In the genomic region with DNA sequence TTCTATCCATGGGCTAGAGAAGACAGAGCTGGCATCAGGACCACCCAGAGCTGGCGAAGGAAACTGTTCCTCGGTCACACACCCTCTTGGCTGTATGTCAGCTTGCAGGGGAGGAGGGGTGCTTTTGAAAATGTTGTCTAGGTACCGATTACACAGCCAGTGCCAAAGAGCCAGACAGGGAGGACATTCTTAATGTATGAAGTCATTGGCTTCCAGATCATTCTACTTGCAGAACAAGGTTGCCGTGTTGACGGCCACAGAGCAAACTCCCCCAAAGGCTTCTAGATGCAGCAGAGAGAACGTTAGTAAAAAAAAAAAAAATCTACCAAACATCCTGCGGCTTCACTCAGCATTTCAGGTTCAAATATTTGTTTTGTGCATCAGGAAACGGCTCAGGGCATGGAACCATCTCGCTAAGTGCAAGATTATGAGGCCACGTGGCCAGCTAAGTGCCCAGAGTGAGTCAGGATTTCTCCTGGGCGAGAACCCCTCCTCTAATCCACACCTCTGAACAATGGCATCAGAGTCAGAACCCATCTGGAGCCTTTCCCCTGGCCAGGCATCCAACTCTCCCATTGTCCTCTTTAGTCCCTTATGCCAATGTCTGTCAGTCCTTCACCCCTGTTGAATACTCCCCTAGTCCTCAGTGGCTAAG, we compare ENCODE assay signal across 9 mouse cellular contexts.
DNase-seq lines count a peak whose midpoint lies in the region; ATAC-seq and TF ChIP-seq lines count a peak whose summit lies in the region.
"Had no signal": no experiment of that assay in that cellular context is flagged by ENCODE, and none has a peak within 500 bp of the region (broad histone marks: within the 10 kb centered on the region; RNA-seq: fewer than 3 reads in every experiment).

No protein-coding gene starts in this region.

- ATAC-seq in limb, embryonic 14.5 days (ENCODE audit: low FRiP score, low read depth): no peak

- H3K9me3 ChIP-seq in limb, embryonic 14.5 days (ENCODE audit: control insufficient read depth, low read length): no peaks in the 10 kb centered on the region

- peak; percentile 92 for DNase-seq in heart, adult 11 months
- no peak for DNase-seq in heart, postnatal 25 days (ENCODE audit: low spot score)
- DNase-seq in gastrocnemius, postnatal 14 days: peak; percentile 17
- DNase-seq in limb, embryonic 14.5 days (ENCODE audit: low spot score): peak; percentile 3
- DNase-seq in thymus, postnatal 10 days (ENCODE audit: low spot score in 2 of 2): no peak
- DNase-seq in embryo, embryonic 10.5 days (ENCODE audit: low spot score): no peak
- DNase-seq in layer of hippocampus, adult 9-11 months: no peak

- intact Hi-C loops in heart, postnatal 25 days (cut with DNase I): loop anchor here (5.0 kb wide), 1 partner anchor 80 kb away; a partner anchor contains a TSS
- intact Hi-C loops in gastrocnemius, postnatal 14 days (cut with DNase I; ENCODE audit: low total_unique reads): no loop called here

- H3K79me3 ChIP-seq in C2C12 (ENCODE audit: low read depth): no peaks in the 10 kb centered on the region

- 43% methylated on average over 11 of the region's 11 CpGs for WGBS in limb, embryonic 14.5 days

- no peak for TF ChIP-seq POLR2A in limb, embryonic 14.5 days (IDR thresholded peaks at IDR 0.05; ENCODE audit: borderline replicate concordance, extremely low read depth, insufficient read depth, insufficient read length)

- H3K4me3 ChIP-seq in C2C12 (ENCODE audit: insufficient read depth, poor library complexity, severe bottlenecking): no peak overlapping the region
- no peak overlapping the region for H3K4me3 ChIP-seq in limb, embryonic 14.5 days (replicated peaks; ENCODE audit: low read length)

- H3ac ChIP-seq in C2C12 (ENCODE audit: control insufficient read depth, insufficient read length, low read depth): no peak overlapping the region

- H3K36me3 ChIP-seq in C2C12 (ENCODE audit: control insufficient read depth, insufficient read depth): no peaks in the 10 kb centered on the region
- H3K36me3 ChIP-seq in limb, embryonic 14.5 days (ENCODE audit: control insufficient read depth, insufficient read depth, low read length): no peaks in the 10 kb centered on the region

- no peak overlapping the region for H3K4me2 ChIP-seq in limb, embryonic 14.5 days (replicated peaks; ENCODE audit: low read depth, low read length, severe bottlenecking)

- no peak for TF ChIP-seq CTCF in C2C12 (IDR thresholded peaks at IDR 0.05; ENCODE audit: control insufficient read depth, insufficient read depth, insufficient read length)

- no peak overlapping the region for H3K9ac ChIP-seq in limb, embryonic 14.5 days (ENCODE audit: low read depth, low read length, severe bottlenecking)

- H3K4me1 ChIP-seq in limb, embryonic 14.5 days (ENCODE audit: control insufficient read depth, insufficient read depth, low read length): peaks cover 32% of the 10 kb centered on the region

- no peak overlapping the region for H3K27ac ChIP-seq in limb, embryonic 14.5 days (replicated peaks; ENCODE audit: low read depth, low read length)
- H3K27ac ChIP-seq: macrophage had no signal

- H3K27me3 ChIP-seq in C2C12 (ENCODE audit: control insufficient read depth, insufficient read depth, insufficient read length): no peaks in the 10 kb centered on the region
- no peaks in the 10 kb centered on the region for H3K27me3 ChIP-seq in limb, embryonic 14.5 days (ENCODE audit: control insufficient read depth, insufficient read depth, low read length)

- no peaks in the 10 kb centered on the region for H3K79me2 ChIP-seq in C2C12 (ENCODE audit: control insufficient read depth, insufficient read depth)

TF ChIP-seq in C2C12, 6 proteins besides CTCF, POLR2A, EP300 and RAD21:
- TF ChIP-seq MYOD1 (IDR thresholded peaks at IDR 0.05; ENCODE audit: control insufficient read depth, insufficient read length, low read depth): no peak
- TF ChIP-seq USF1 (IDR thresholded peaks at IDR 0.05; ENCODE audit: low read depth): peak; percentile 56
- TF ChIP-seq MYOG (IDR thresholded peaks at IDR 0.05; ENCODE audit: control insufficient read depth, extremely low read depth, insufficient read length): no peak
TF ChIP-seq in C2C12: peak in this region for 1.

Comparison
In these comparisons a context has a peak if more than half of its experiments do, and no peak if none do; other contexts are left out.
1. DNase-seq: peak in heart, adult 11 months (single experiment), gastrocnemius, postnatal 14 days (single experiment) and limb, embryonic 14.5 days (single experiment); none in heart, postnatal 25 days (single experiment), thymus, postnatal 10 days (0 of 2), embryo, embryonic 10.5 days (single experiment) and layer of hippocampus, adult 9-11 months (single experiment).